Mouse (Mus musculus) G1E (cell line): ENCODE results near the gene Nutf2-ps1. TPM values are rescaled to one million over a fixed set of nuclear protein-coding genes. Genes with fewer than 3 reads are reported as not detected.
"Not testable (repeated sequence)": the region's sequence is repeated elsewhere in the genome, so short reads cannot be mapped to it uniquely, and the experiment has no call there.

Experiments
- ATAC-seq: 2 replicates; pipeline ENCODE4 v1.8.0; 2016; ENCODE audit warnings: mild to moderate bottlenecking; ENCODE audit not compliant: insufficient number of reproducible peaks, poor library complexity, low FRiP score, severe bottlenecking; ENCODE audit errors: extremely low read depth
- DNase-seq: peaks from one replicate; pipeline ENCODE4 v3.0.0; 2012; ENCODE audit warnings: low spot score
- H3K27me3 ChIP-seq: 2 replicates; pipeline ENCODE4 v1.6.1; 2012; ENCODE audit warnings: mild to moderate bottlenecking, low read length, inconsistent platforms; ENCODE audit not compliant: insufficient read depth
- H3K36me3 ChIP-seq: replicated peaks from 2 replicates; pipeline ENCODE3; 2012; ENCODE audit warnings: mild to moderate bottlenecking, inconsistent platforms
- H3K4me1 ChIP-seq: 2 replicates; pipeline ENCODE4 v1.6.1; 2012; ENCODE audit warnings: low read depth, low read length, inconsistent platforms, mixed read lengths; ENCODE audit not compliant: insufficient read depth
- H3K4me3 ChIP-seq: 2 replicates; pipeline ENCODE4 v1.5.1; 2012; ENCODE audit warnings: low read depth, mild to moderate bottlenecking, inconsistent platforms, low read length, moderate library complexity, mixed read lengths
- H3K9me3 ChIP-seq: replicated peaks from 2 replicates; pipeline ENCODE4 v1.6.1; 2012; ENCODE audit warnings: inconsistent platforms
- CTCF ChIP-seq: IDR thresholded peaks from 2 replicates; pipeline ENCODE4 v1.5.1; 2012; ENCODE audit warnings: low read depth, low read length, inconsistent platforms, mixed read lengths
- GATA1 ChIP-seq: IDR thresholded peaks from 2 replicates; pipeline ENCODE4 v1.6.1; 2012; ENCODE audit warnings: borderline replicate concordance, low read length, inconsistent platforms, mixed read lengths
- GATA2 ChIP-seq: IDR thresholded peaks from 2 replicates; pipeline ENCODE4 v1.6.1; 2012; ENCODE audit warnings: low read depth, low read length, inconsistent platforms, borderline replicate concordance
- POLR2AphosphoS5 ChIP-seq: IDR thresholded peaks from 2 replicates; pipeline ENCODE4 v1.6.1; 2012; ENCODE audit warnings: low read depth, low read length, inconsistent platforms; ENCODE audit not compliant: insufficient replicate concordance
- TAL1 ChIP-seq: conservative IDR thresholded peaks from 2 replicates; pipeline ENCODE4 v1.6.1; 2012; ENCODE audit warnings: low read depth, low read length, inconsistent platforms, mixed read lengths
- polyA plus RNA-seq: library from polyadenylated mRNA; stranded (reverse); fragments of >175 nt; gene quantifications from 2 replicates; pipeline ENCODE4 v1.2.3, GENCODE M21; 2012
- total RNA-seq, 2 experiments: library from RNA; stranded (forward) in 1 of 2; stranded (reverse) in 1 of 2; fragments of 200-1000 nt in 1 of 2; fragments of >200 nt in 1 of 2; fragmentation: Nextera tagmentation in 1 of 2; gene quantifications; 2 replicates each; pipeline ENCODE4 v1.2.3; 2014 to 2017

Gene Nutf2-ps1
- total RNA-seq (2014; fragmentation: Nextera tagmentation) (133 and 225 TPM in 2 replicates), total RNA-seq (2017) (46.8 and 89.6 TPM in 2 replicates), polyA plus RNA-seq (191 and 224 TPM in 2 replicates)

DNA sequence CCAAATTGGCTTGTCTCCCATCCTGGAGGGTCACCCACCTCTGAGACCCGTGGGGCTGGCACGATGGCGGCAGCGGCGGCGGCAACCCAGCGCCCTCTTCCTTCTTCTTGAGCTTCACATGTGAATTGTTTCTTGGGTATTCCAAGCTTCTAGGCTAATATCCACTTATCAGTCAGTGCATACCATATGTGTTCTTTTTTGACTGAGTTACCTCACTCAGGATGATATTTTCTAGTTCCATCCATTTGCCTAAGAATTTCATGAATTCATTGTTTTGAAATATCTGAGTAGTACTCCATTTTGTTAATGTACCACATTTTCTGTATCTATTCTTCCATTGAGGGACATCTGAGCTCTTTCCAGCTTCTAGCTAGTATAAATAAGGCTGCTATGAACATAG is at the start of gene Nutf2-ps1:
Gene Nutf2-ps1 (minus strand): TSS at position 101 of the 400 bp plus-strand sequence.
- DNase-seq, H3K4me1 ChIP-seq, H3K36me3 ChIP-seq, ATAC-seq, H3K4me3 ChIP-seq: not testable (repeated sequence)
- Histone ChIP-seq H3K9me3 (peaks cover 16% of the 10 kb centered on the region), H3K27me3 (peaks cover 28% of the 10 kb centered on the region)

DNA sequence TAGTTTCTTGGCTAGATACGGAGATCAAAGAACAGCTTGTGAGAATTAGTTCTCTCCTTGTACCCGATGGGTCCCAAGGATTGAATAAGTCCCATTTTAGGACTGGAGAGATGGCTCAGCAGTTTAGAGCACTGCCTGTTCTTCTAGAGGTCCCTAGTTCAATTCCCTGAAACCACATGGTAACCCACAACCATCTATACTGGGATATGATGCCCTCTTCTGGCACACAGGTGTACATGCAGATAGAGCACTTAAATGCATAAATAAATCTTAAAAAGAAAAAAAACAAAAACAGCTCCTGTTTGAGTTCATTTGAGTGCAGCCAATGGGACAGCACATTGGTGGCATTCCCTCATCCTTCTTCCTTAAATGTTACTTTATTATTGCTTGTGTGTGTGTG is 49.2 kb upstream of the Nutf2-ps1 start:
- Histone ChIP-seq H3K4me1 (no peaks in the 10 kb centered on the region; the same call in 1 of the 2 replicates), H3K36me3 (peaks cover 89% of the 10 kb centered on the region), H3K4me3 (no peak overlapping the region), H3K9me3 (no peaks in the 10 kb centered on the region), H3K27me3 (no peaks in the 10 kb centered on the region)
- TF ChIP-seq TAL1 (no peak), GATA1 (no peak), CTCF (no peak), POLR2AphosphoS5 (no peak), GATA2 (no peak)
- no peak for DNase-seq
- no peak for ATAC-seq

DNA sequence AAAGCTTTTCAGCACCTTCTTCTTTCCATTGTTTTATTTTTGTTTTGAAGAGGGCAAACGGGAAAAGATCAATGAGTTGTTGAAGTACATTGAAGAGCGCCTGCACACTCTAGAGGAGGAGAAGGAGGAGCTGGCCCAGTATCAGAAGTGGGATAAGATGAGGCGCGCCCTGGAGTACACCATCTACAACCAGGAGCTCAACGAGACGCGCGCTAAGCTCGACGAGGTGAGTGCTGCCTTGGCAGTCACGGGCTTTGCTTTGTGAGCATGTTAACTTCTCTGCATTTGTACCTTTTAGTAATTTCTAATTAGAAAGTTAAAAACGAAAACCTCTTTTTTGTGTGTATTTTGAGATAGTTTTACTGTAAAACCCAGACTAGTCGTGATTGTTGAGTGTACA is 32.8 kb upstream of the Nutf2-ps1 start:
- H3K9me3 ChIP-seq, result no peaks in the 10 kb centered on the region
- no peak for TF ChIP-seq CTCF
- TF ChIP-seq GATA1, result no peak
- TF ChIP-seq GATA2, result no peak
- no peak for TF ChIP-seq TAL1
- no peak for TF ChIP-seq POLR2AphosphoS5
- ATAC-seq (no peak), DNase-seq (no peak)
- H3K36me3 ChIP-seq, result peaks cover 90% of the 10 kb centered on the region
- H3K4me3 ChIP-seq, result no peak overlapping the region
- H3K27me3 ChIP-seq, result no peaks in the 10 kb centered on the region
- H3K4me1 ChIP-seq, result peaks cover 9% of the 10 kb centered on the region

DNA sequence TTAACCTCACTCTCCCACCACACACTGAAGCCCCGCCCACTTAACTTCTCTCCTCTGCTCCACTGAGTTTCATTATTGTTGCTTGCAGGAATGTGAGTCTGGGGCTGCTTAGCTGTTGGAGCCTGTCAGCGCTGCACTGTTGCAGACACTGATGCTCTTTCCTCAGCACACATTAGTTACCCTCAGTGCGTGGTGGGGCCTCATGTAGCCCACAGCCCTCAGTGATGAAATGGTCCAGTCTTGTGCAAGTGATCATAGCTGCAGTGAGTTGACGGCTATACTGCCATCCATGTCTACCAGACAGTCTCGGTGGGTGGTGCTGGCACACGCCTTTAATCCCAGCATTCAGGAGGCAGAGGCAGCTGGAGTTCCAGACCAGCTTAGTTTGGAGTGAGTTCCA is 20.1 kb upstream of the Nutf2-ps1 start:
- no peak for DNase-seq
- TF ChIP-seq CTCF (no peak), GATA2 (no peak), TAL1 (no peak), GATA1 (no peak), POLR2AphosphoS5 (no peak)
- H3K4me1 ChIP-seq, result peaks cover 45% of the 10 kb centered on the region
- H3K9me3 ChIP-seq, result no peaks in the 10 kb centered on the region
- no peak for ATAC-seq
- H3K36me3 ChIP-seq, result peaks cover 77% of the 10 kb centered on the region
- no peak overlapping the region for H3K4me3 ChIP-seq
- no peaks in the 10 kb centered on the region for H3K27me3 ChIP-seq

DNA sequence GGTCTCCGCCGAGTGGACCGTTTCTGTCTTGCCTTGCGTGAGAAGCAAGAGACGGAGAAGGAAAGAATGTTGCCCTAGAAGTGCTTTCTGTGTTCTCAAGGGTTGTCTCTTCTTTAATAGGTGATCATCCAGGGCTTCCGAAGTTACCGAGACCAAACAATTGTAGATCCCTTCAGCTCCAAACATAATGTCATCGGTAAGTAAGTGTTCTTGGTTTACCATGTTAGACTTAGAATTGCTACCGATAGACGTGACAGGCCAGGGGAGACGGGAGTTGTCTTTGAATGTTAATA is 12.4 kb upstream of the Nutf2-ps1 start:
- Histone ChIP-seq H3K4me3 (peak overlapping the region; percentile 96), H3K9me3 (no peaks in the 10 kb centered on the region), H3K36me3 (peaks cover 33% of the 10 kb centered on the region), H3K27me3 (peaks cover 2% of the 10 kb centered on the region; the same call in 1 of the 2 replicates), H3K4me1 (peaks cover 23% of the 10 kb centered on the region)
- no peak for ATAC-seq
- TF ChIP-seq CTCF, result no peak
- no peak for TF ChIP-seq GATA1
- TF ChIP-seq TAL1, result no peak
- TF ChIP-seq GATA2, result no peak
- no peak for TF ChIP-seq POLR2AphosphoS5
- no peak for DNase-seq

DNA sequence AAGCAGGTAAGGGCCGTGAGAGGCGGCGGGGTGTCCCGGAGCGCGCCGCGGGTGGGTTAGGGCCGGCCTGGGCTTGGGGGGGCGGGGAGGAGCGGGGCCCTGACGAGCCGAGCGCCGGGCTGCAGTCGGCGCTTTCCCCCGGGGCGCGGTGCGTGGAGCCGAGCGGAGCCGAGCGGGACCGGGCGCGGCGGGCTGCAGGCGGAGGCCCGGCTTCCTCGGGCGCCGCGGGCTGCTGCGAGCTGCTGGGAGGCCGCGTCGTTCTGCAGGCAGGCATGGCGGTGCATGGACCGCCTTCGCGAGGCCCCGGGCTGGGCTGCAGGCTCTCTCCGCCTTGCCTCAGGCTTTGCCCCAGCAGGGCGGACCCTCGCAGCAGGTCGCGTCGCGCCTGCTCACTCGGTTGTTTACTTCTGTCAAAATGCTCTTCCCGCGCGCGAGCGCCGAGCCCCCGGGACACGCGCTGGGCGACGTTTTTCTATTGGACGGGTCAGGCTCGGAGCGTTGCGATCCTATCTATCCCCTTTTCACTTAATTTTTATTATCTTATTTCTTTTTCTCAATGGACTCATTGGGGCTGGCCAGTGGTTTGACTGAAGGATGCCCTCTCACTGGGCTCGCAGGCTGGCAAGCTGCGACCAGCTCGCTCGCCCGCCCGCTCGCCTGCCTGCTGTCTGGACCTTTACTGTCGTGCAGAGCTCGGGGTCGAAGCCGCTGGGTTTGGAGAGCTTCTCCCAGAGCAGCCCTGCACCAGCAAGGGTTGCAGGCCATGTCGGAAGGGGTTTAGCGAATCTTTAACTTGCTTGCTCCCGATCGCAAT is 11.9 kb upstream of the Nutf2-ps1 start:
- DNase-seq (peak; percentile 74), ATAC-seq (no peak)
- no peak for TF ChIP-seq CTCF
- H3K4me1 ChIP-seq, result peaks cover 23% of the 10 kb centered on the region
- peaks cover 2% of the 10 kb centered on the region; the same call in 1 of the 2 replicates for H3K27me3 ChIP-seq
- H3K36me3 ChIP-seq, result peaks cover 29% of the 10 kb centered on the region
- peak overlapping the region; percentile 96 for H3K4me3 ChIP-seq
- H3K9me3 ChIP-seq, result no peaks in the 10 kb centered on the region

DNA sequence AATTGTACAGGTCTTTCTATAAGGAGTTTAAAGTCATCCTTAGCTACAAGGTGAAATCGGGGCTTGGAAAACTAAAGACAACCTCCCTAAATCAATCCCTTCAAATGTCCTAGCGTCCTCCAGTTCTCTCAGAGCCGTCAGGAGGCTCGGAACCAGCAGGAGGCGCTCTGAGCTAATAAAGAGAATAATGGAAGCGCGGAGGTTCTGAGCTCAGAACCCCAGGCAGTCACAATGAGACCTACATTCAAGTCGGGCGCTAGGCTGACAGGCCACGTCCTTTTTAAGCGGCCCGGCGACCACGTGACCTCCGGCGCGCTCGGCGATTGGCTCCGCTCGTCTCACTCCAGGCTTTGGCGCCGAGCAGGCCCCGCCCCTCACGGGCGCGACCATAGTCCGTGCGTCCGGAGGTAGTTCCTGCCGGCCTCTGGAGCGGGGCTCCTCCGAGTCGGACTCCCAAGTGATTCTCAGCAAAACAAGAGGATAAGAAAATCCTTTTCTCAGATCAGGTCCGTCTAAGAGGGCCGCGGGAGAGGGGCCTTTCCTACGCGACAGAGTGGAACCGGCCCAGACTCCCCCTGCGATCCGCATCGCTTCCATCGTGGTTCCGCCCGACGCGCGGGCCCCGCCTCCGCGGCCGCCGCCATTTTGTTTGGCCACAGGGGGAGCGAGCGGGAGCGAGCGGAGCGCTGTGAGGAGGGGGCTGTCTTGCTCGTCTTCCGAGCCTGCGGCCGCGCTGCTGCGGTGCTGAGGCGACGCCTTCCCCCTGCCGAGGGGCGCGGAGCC is 11.1 kb upstream of the Nutf2-ps1 start, which contains the start of gene Smc3:
Gene Smc3 (plus strand): TSS at position 642 of the 783 bp plus-strand sequence.
- Histone ChIP-seq H3K36me3 (peaks cover 21% of the 10 kb centered on the region), H3K4me1 (peaks cover 22% of the 10 kb centered on the region), H3K27me3 (peaks cover 5% of the 10 kb centered on the region), H3K4me3 (peak within 1 kb of the TSS; percentile 96), H3K9me3 (no peaks in the 10 kb centered on the region)
- TF ChIP-seq TAL1, result no peak
- TF ChIP-seq GATA2, result no peak
- peak; percentile 43 for TF ChIP-seq CTCF
- TF ChIP-seq GATA1, result no peak
- peak; percentile 51; the same call in 1 of the 2 replicates for TF ChIP-seq POLR2AphosphoS5
- DNase-seq (peak; percentile 99), ATAC-seq (peak; percentile 94)
